ENCODE assay signal across 12 mouse cellular contexts in the genomic region with DNA sequence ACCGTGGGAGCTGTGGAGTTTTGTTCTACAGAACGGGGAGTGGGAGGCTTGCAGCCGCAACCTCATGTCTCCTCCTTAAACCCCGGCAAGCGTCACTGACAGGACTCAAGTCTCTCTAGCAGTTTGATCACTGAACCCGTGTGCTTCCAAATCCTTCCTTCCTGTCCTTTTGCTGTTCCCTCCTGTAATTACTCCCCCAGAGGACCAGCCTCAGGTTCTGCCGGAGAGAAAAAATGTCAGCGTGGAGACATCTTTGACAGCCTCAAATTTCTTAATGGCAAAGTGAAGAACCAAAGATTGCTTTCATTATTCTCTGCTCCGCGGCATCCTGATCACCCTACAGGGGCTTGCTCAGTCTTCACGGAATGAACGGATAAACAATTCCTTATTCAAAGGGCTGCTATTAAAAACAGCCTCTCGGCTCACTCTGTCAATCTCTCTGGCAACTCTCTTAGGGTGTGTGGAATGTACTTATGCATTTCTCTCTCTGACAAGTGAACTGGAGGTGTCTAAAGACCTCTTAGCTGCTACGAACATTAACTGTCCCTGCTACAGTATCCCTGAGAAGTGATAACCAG.
A peak's percentile ranks its signal among the peaks of the same experiment; 100 is the strongest.
DNase-seq lines count a peak whose midpoint lies in the region; ATAC-seq and TF ChIP-seq lines count a peak whose summit lies in the region.
"Had no signal": no experiment of that assay in that cellular context is flagged by ENCODE, and none has a peak within 500 bp of the region (broad histone marks: within the 10 kb centered on the region; RNA-seq: fewer than 3 reads in every experiment).

No protein-coding gene starts in this region.

- TF ChIP-seq CTCF in liver, postnatal 0 days (IDR thresholded peaks at IDR 0.05; ENCODE audit: low read depth), result no peak

- no peak for ATAC-seq in heart, embryonic 14.5 days (ENCODE audit: insufficient number of reproducible peaks, insufficient read depth, low FRiP score, low read depth)
- ATAC-seq in forebrain, embryonic 12.5 days (ENCODE audit: low FRiP score), result peak; percentile 67; the same call in 1 of the 2 replicates
- no peak for ATAC-seq in hindbrain, embryonic 15.5 days (ENCODE audit: low FRiP score, low read depth)
- ATAC-seq in liver, postnatal 0 days, result no peak
- ATAC-seq: activated CD4-positive, CD25-positive, alpha-beta regulatory T cell, adult 4 months; intestine, embryonic 16.5 days had no signal

- H3K4me2 ChIP-seq in heart, embryonic 14.5 days (ENCODE audit: low read length), result peak overlapping the region; percentile 49
- H3K4me2 ChIP-seq in forebrain, embryonic 12.5 days, result peak overlapping the region; percentile 19
- peak overlapping the region; percentile 12; the same call in 1 of the 2 replicates for H3K4me2 ChIP-seq in hindbrain, embryonic 15.5 days
- no peak overlapping the region for H3K4me2 ChIP-seq in liver, postnatal 0 days (ENCODE audit: low read depth, low read length)

- no peaks in the 10 kb centered on the region for H3K9me3 ChIP-seq in heart, embryonic 14.5 days (ENCODE audit: control insufficient read depth, low read length)
- H3K9me3 ChIP-seq in forebrain, embryonic 12.5 days, result no peaks in the 10 kb centered on the region
- H3K9me3 ChIP-seq in hindbrain, embryonic 15.5 days, result no peaks in the 10 kb centered on the region
- no peaks in the 10 kb centered on the region for H3K9me3 ChIP-seq in liver, postnatal 0 days (ENCODE audit: low read length)

- no peak overlapping the region for H3K4me3 ChIP-seq in heart, embryonic 14.5 days (ENCODE audit: control insufficient read depth in 1 of 2, insufficient read depth in 1 of 2, low read depth in 1 of 2, low read length in 2 of 2)
- no peak overlapping the region for H3K4me3 ChIP-seq in forebrain, embryonic 12.5 days (replicated peaks)
- no peak overlapping the region for H3K4me3 ChIP-seq in hindbrain, embryonic 15.5 days
- no peak overlapping the region for H3K4me3 ChIP-seq in liver, postnatal 0 days (ENCODE audit: low read depth, low read length)
- H3K4me3 ChIP-seq: left cerebral cortex, adult 2 months had no signal

- no peak for DNase-seq in heart, adult 9 months (ENCODE audit: low spot score in 2 of 2)
- peak; percentile 43 for DNase-seq in brain, adult 2 months (ENCODE audit: low read depth, low spot score)
- no peak for DNase-seq in liver, postnatal 0 days
- DNase-seq in right cerebral cortex, postnatal 4 days, result no peak
- DNase-seq in frontal cortex, postnatal 14 days (ENCODE audit: low spot score in 2 of 2), result no peak
- DNase-seq: gastrocnemius, postnatal 36 days had no signal

- H3K4me1 ChIP-seq in heart, embryonic 14.5 days (ENCODE audit: control insufficient read depth in 2 of 2, insufficient read depth in 2 of 2, low read length in 2 of 2), result peaks cover 26 to 37% of the 10 kb centered on the region in 2 experiments
- peaks cover 21% of the 10 kb centered on the region for H3K4me1 ChIP-seq in forebrain, embryonic 12.5 days
- peaks cover 21% of the 10 kb centered on the region for H3K4me1 ChIP-seq in hindbrain, embryonic 15.5 days (replicated peaks)
- no peaks in the 10 kb centered on the region for H3K4me1 ChIP-seq in liver, postnatal 0 days (ENCODE audit: insufficient read depth)

- H3K9ac ChIP-seq in heart, embryonic 14.5 days (ENCODE audit: low read length), result peak overlapping the region; percentile 34; the same call in 1 of the 2 replicates
- no peak overlapping the region for H3K9ac ChIP-seq in forebrain, embryonic 12.5 days
- H3K9ac ChIP-seq in hindbrain, embryonic 15.5 days, result no peak overlapping the region
- H3K9ac ChIP-seq in liver, postnatal 0 days (replicated peaks), result no peak overlapping the region

- WGBS in heart, embryonic 14.5 days, result 33% methylated on average over 14 of the region's 14 CpGs
- WGBS in forebrain, embryonic 12.5 days, result 30% methylated on average over 14 of the region's 14 CpGs
- WGBS in hindbrain, embryonic 15.5 days, result 16% methylated on average over 14 of the region's 14 CpGs
- WGBS in liver, postnatal 0 days (ENCODE audit: insufficient replicate concordance), result 74% methylated on average over 14 of the region's 14 CpGs

- no peaks in the 10 kb centered on the region for H3K36me3 ChIP-seq in heart, embryonic 14.5 days (ENCODE audit: control insufficient read depth, insufficient read depth, low read length)
- no peaks in the 10 kb centered on the region for H3K36me3 ChIP-seq in forebrain, embryonic 12.5 days (replicated peaks)
- no peaks in the 10 kb centered on the region for H3K36me3 ChIP-seq in hindbrain, embryonic 15.5 days
- H3K36me3 ChIP-seq in liver, postnatal 0 days (replicated peaks; ENCODE audit: insufficient read depth, low read length), result no peaks in the 10 kb centered on the region

- H3K27me3 ChIP-seq in heart, embryonic 14.5 days (ENCODE audit: control insufficient read depth, insufficient read depth, low read length), result no peaks in the 10 kb centered on the region
- no peaks in the 10 kb centered on the region for H3K27me3 ChIP-seq in forebrain, embryonic 12.5 days
- no peaks in the 10 kb centered on the region for H3K27me3 ChIP-seq in hindbrain, embryonic 15.5 days
- H3K27me3 ChIP-seq in liver, postnatal 0 days (ENCODE audit: insufficient read depth, low read length), result no peaks in the 10 kb centered on the region

- TF ChIP-seq EP300 in liver, postnatal 0 days (IDR thresholded peaks at IDR 0.05; ENCODE audit: low read depth), result no peak

- peak overlapping the region; percentile 12 to 53 for H3K27ac ChIP-seq in heart, embryonic 14.5 days (replicated peaks in 1 of 2; ENCODE audit: control insufficient read depth in 1 of 2, insufficient read depth in 1 of 2, low read depth in 2 of 2, low read length in 2 of 2)
- peak overlapping the region; percentile 75 for H3K27ac ChIP-seq in forebrain, embryonic 12.5 days
- peak overlapping the region; percentile 53 for H3K27ac ChIP-seq in hindbrain, embryonic 15.5 days (replicated peaks)
- H3K27ac ChIP-seq in liver, postnatal 0 days (ENCODE audit: low read depth), result no peak overlapping the region
- H3K27ac ChIP-seq: left cerebral cortex, adult 2 months had no signal
